Mouse (Mus musculus) frontal cortex, postnatal 36 days (tissue): ENCODE measurements around the gene Tbc1d10c.

Experiments
- DNase-seq, 2 experiments: peaks; one replicate each; pipeline ENCODE4 v3.0.0; 2022; ENCODE audit warnings: low spot score in 2 of 2

Gene Tbc1d10c

DNA sequence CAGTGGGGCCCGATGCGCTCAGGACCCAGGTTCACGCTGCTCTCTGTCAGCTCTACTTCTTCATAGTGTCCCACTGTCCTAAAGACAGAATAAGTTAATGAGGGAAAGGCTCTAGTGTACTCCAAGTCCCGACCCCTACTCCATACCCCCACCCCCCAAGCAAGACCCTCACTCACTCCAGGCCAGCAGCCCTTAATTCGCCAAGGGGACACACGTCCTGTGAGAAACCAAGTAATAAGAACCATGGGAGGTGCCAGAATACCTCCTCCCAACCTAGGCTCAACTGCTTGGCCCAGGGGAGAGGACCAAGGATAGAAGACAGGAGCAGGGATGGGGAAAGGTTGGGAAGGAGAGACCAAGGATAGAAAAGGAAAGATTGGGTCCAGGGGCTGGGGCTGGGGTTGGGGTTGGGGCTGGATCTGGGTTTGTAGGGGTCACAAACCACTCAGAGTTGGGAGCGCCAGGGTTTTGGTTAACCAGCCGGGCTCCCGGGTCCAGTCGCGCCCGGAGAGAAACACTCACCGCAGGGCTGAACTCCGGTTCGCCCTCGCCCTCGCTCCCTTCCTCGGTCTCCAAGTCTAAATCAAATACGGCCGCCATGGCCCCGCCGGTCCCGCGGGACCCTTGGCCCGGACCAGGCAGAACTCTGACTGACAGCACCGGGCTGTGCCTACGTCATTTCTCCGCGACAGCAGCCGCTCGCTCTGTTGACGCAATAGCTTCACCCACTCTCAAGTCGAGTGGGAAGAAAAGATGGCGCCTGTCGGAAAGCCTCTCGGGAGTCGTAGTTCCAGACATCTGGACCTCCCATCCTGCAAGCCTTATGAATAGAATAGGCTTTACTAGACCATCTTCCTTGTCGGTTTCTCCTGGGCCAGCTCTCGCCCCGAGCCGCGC lies 28.2 kb downstream of the Tbc1d10c start, which contains the start of gene Rps6kb2:
Rps6kb2 (minus strand) TSS at position 709 of the 897 bp plus-strand sequence.
- peak; percentile 98 to 99 for DNase-seq

DNA sequence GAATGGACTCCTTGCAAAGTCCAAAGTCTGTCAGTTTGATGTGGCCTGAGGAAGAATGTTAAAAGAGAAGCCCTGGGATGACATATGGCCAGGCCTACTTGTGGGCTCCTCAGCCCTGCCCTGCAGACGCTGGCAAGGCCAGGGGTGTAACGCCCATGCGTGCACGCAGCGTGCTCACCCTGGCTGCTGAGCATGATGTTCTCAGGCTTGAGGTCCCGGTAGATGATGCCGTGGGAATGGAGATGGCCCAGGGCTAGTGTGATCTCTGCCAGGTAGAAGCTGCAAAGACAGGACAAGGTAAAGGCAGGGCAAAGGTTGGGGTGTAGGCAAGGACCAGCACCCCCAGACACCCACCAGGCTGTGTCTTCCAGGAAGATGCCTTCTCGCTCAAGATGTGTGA lies 32.0 kb downstream of the Tbc1d10c start:
- no peak for DNase-seq

DNA sequence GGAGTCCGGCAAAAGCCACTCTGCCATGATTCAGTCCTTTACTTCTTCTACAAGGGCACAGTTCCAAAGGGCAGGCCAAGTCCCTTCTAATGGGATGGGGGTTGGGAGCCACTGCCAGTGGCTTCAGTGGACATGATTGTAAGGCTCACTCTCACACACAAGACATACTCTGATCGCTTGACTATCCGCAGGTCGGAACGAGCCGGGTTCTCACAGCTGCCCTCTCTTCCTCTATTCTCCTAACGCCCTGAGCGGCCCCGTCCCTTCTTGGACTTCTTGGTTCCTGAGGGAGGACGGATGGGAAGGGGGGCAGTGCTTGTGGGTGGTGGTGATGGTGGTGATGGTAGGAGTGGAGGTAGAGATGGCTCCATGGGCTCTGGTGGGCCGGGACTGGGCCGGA lies 34.3 kb downstream of the Tbc1d10c start:
- DNase-seq = no peak

GRCm38 (mm10) chr19:4156073-4156579 lies 35.0 kb downstream of the Tbc1d10c start:
- DNase-seq = no peak

DNA sequence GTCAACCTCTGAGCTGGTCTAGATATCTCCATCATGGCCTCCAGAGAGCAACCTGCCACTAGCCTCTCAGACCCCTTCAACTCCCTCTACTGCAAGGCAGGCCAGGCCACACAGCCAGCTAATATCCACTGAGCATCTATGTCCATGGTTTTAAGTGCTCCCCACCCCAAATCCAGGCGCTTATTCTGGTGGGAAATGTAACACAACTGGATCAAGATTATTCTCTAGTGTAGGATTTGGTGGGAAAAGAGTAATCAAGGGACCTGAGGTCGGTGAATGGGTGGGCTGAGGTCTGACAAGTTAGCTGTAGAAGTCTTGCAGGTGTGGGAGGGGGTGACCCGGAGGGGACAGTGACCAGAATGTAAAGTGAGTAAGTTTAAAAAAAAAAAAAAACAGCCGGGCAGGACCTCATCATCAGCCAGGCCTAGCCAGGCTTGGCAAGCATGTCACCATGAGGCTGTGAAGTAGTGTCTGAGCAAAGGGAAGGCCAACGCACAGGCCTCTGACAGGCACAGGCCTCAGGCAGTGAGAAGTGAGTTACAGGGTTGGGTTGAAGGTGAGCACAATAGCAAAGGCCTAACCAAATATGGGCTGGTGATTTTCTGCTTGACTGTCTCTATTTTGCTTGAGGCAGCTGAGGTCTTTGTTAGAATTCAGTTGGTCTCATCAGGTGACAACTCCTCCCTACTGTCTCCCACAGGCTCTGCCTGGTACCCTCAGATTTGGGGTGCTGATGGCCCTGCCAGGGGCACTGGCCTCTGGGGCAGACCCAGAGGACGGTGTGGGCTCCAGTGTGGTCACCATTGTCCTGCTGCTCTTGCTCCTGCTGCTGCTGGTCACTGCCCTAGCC lies 35.6 kb downstream of the Tbc1d10c start:
- no peak for DNase-seq

DNA sequence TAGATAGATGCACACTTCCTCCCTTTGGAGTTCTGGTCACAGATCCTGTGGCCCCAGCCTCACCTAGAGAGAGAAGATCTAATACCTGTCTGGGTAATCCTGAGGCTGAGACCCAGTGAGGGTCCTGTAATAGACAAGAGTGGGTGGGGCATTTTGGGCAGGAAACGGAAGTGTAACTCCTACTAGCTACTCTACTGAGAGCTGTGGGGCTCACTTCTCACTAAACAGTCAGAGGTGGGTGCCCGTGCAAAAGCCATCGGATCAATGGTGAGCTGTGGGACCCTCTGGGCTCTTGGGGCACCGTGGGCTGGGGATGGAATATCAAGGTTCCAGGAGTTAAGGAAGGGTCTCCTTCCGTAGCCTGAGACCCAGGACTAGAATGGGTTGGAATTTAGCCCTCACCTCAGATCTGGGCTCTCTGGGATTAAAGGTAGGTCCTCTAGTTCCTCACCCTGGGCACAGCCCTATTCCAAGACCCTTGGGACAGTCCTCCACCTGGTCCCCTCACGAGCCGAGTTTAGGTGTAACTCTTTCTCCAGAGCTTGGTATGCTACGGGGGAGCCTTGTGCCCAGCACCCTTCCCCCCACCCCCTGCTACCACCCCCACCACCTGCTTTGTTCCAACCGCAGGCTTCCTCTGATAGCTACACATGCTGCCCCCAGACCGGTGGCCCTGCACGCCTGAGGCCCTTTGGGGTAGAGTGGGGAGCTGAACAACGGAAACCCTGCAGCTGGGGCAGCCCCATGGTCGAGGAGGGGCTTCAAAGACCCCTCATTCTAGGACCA lies 36.5 kb downstream of the Tbc1d10c start:
- no peak for DNase-seq

GRCm38 (mm10) chr19:4153232-4153654 lies 37.8 kb downstream of the Tbc1d10c start, which contains the start of gene Ptprcap:
Ptprcap (plus strand) TSS chr19:4153604.
- DNase-seq = no peak

- DNase-seq = no peak
Measured at GRCm38 (mm10) chr19:4152445-4153231, 38.4 kb downstream of the Tbc1d10c start.

GRCm38 (mm10) chr19:4151898-4152297 lies 39.2 kb downstream of the Tbc1d10c start:
- no peak for DNase-seq

DNA sequence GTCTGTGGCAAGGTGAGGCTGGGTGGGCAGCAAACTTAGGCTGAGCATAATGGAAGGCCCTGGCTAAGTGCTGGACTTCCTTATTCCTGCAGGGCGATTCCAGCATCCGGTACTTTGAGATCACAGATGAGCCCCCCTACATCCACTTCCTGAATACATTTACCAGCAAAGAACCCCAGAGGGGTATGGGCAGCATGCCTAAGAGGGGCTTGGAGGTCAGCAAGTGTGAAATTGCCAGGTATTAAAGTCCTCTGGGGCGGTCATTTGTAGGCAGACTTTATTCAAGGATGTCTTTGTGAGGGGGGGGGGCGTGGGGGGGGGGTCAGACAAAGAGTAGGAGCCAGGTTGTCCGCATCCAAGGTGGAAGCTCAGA lies 39.6 kb downstream of the Tbc1d10c start:
- no peak for DNase-seq

DNA sequence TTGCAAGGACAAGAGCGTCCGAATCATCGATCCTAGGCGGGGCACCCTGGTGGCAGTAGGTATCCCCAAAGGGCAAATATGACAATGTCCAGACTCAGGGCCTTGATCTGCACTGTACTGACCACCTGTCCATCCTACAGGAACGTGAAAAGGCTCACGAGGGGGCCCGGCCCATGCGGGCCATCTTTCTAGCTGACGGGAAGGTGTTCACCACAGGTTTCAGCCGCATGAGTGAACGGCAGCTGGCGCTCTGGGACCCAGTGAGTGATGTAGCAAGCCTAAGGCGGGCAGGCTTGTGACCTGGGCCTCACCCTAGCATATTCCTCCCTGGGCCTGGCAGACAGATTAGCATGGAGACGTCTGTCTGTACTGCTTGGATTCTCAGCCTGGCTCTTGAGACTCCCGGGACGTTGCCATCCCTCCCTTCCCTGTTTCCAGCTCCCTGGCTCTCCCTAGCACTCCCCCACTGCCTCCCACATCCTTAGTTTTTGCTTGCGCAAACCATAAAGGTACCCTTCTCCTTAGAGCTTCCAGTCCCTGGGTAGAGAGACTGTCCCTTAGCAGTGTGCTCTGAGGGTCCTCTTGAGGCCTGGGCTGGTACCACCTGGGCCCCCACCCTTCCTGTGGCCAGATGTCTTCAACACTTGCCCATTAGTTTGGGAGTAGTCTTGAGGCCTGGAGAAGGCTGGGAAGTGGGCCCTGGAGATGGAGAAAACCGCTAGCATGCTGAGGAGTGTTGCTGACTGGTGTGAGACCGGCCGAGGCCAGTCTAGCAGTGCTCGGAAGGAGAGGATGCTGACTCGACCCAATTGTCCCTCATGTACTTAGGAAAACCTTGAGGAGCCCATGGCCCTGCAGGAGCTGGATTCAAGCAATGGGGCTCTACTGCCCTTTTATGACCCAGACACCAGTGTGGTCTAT lies 40.3 kb downstream of the Tbc1d10c start:
- DNase-seq = no peak

DNA sequence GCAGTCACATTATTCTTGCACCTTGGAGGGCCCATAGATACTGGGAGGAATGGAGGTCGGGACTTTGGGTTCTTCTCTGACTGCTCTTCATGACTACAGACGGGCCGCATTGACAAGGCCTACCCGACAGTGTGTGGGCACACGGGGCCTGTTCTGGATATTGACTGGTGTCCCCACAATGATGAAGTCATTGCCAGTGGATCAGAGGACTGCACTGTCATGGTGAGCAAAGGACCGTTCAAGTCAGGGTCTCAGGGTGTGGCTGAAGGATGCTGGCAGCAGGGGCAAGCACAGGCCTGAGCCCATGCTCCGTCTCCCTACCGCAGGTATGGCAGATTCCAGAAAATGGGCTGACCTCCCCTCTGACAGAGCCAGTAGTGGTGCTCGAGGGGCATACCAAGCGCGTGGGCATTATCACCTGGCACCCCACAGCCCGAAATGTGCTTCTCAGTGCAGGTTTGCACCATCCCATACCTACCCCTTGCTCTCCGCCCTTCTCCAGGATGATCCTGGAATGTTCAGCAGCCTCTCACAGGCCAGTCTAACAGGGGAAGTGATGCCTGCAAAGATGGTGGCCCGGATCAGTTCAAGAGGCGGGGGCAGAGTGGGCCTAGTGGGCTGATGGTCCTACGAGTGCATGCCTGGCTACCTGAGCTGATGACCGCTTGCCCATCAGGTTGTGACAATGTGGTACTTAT lies 41.2 kb downstream of the Tbc1d10c start:
- DNase-seq = no peak

DNA sequence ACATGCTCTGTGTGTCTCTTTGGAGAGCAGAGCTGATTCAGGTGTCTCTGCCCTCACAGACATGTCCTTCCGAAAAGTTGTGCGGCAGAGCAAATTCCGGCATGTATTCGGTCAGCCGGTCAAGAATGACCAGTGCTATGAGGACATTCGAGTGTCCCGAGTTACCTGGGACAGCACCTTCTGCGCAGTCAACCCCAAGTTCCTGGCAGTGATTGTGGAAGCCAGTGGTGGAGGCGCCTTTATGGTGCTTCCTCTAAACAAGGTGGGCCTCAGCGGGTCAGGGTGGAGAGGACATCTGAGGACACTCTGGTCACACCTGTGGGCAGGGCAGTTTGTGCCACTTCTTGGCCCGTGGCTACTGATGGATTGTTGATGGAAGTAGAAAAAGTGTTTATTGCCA lies 41.8 kb downstream of the Tbc1d10c start:
- no peak for DNase-seq

DNA sequence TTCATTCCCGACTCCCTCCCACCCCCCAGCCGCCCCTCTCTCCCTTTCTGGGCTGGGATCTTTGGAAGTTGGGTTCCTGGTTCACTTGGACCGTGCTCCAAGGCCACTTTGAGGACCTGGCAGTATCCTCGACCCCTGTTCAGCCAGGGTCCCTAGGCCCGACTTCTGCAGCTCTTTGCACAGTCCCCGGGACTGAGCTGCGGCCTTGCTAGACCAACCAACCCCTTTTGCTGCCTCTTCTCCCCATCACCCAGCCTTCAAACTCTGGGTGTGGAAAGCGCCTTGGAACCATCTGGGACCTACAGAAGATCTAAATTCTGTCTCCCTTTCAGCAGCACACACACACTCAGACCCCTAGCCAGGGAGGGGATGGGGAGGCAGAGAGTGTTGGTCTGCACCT lies 42.3 kb downstream of the Tbc1d10c start:
- DNase-seq = no peak

GRCm38 (mm10) chr19:4148491-4148806 lies 42.6 kb downstream of the Tbc1d10c start, which contains the start of gene Coro1b:
Coro1b (plus strand) TSS chr19:4148619.
- peak; percentile 91 to 95 for DNase-seq

- DNase-seq = no peak
Measured at GRCm38 (mm10) chr19:4147782-4148490, 43.1 kb downstream of the Tbc1d10c start.

DNA sequence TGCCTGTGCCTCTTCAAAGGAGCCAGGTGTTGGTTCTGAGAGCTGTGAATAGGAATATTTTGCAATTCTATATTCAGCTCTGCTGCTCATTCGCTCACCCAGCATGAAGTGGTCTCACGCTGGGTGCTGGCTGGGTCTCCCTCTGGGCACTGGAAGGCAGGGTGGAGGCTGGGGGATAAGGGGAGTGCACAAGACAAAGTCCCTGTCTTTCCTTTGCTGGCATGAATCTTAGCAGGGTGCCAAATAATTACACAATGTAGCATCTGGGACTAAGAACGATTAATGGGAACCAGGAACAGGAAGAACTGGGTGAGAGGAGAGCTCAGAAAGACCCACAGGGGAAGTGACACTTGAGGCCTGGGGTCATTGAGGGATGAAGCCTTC lies 44.1 kb downstream of the Tbc1d10c start:
- DNase-seq = no peak

DNA sequence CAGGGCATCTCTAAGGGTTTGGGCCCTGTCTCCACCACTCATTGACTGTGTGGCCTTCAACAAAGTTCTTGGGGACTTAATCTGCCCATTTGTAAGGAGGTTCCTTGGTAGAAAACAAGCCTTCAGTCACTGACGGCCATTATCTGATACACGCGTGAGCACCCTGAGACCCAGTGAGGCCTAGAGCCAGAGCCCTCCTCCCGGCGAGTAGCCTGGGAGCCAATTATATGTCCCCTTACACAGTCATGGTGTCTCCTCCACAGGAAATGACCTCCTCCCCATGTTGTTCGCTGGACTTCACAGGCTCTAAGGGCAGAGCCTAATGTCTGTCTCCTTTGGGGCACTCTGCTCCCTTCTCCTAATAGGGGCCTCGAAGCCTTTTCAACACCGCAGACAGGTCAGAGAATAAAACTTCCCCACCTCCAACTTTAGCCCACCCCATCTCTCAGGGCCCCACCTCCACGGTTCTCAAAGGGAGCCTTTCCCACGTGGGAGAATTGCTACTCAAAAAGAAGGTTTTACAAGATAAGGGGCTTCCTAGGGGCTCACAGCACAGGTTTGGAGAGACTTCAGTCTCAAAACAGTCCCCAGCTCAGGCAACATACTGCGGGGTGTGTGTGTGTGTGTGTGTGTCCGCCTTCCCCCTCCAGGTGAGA lies 44.6 kb downstream of the Tbc1d10c start:
- no peak for DNase-seq
